Mouse (Mus musculus): ENCODE measurements around the gene Olfr1100.

The Olfr1100 gene

GRCm38 (mm10) chr2:86979854-86980253 is at the start of gene Olfr1100:
Gene Olfr1100, minus strand, starts transcription at chr2:86979954.
- DNase-seq (ENCODE audit: low spot score in 2 of 2), result no peak

- DNase-seq (ENCODE audit: low spot score in 2 of 2), result no peak
These were observed 47.2 kb upstream of the Olfr1100 start, which contains the start of gene Olfr1104 for GRCm38 (mm10) chr2:87026980-87027379. Gene Olfr1104, minus strand, starts transcription at chr2:87027080.

- no peak for DNase-seq (ENCODE audit: low spot score in 2 of 2)
These were observed 18.3 kb upstream of the Olfr1100 start, which contains the start of gene Olfr1102 for GRCm38 (mm10) chr2:86998098-86998497. Gene Olfr1102, plus strand, starts transcription at chr2:86998398.

GRCm38 (mm10) chr2:86991121-86991520 is 11.4 kb upstream of the Olfr1100 start, which contains the start of gene Olfr1101:
Gene Olfr1101, minus strand, starts transcription at chr2:86991221.
- no peak for DNase-seq (ENCODE audit: low spot score in 2 of 2)

DNA sequence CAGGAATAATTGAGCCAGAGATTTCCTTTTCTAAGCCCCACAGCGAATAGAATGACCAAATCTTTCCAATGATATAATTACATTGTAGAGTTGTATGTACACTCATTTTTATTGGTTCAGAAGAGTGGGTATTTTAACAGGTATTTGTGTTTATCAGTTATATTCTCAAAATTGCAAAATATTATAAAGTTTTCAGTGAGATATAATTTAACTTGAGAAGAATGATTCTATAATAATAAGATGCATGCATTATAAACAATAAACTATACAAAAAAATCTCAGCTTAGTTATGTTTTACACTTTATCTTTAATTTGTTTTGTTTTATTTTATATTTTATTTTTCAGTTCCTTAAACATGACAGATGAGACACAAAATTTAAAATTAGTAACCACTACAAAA is 19.2 kb downstream of the Olfr1100 start, which contains the start of gene Olfr1099:
Gene Olfr1099, minus strand, starts transcription at position 101 of the 400 bp plus-strand sequence.
- DNase-seq (ENCODE audit: low spot score in 2 of 2), result no peak

DNA sequence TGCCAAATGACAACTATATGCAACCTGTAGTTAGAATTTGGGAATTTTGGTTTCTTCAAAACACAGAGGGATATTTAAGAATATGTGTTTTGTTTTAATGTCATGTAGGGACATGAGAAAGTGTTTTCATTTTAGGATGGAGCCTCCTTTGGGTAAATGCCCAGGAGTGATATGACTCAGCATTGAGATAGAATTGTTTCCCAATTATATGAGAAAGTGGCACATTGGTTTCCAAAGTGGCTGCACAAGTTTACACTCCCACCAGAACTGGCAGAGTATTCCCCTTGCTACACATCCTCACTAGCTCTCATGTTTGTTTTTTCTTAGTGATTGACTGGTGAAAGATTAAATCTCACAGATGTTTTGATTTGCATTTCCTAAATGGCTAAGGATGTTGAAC is 53.2 kb downstream of the Olfr1100 start:
- no peak for DNase-seq (ENCODE audit: low spot score in 2 of 2)
